Mouse (Mus musculus) liver (tissue): ENCODE measurements around the gene Ism1.
A peak's percentile ranks its signal among the peaks of the same experiment; 100 is the strongest.

Experiments
- DNase-seq: peaks from one replicate; pipeline ENCODE4 v3.0.0-alpha.2; 2020; ENCODE audit warnings: mixed read lengths

Gene Ism1

GRCm38 (mm10) chr2:139677809-139678274 lies at the start of gene Ism1:
Gene Ism1 (plus strand): TSS chr2:139678178.
- peak; percentile 9 for DNase-seq

- DNase-seq = no peak
Measured at GRCm38 (mm10) chr2:139628731-139629130, 49.2 kb upstream of the Ism1 start.

GRCm38 (mm10) chr2:139629653-139630052 lies 48.3 kb upstream of the Ism1 start:
- DNase-seq = no peak

GRCm38 (mm10) chr2:139634506-139634905 lies 43.5 kb upstream of the Ism1 start:
- DNase-seq = no peak

- no peak for DNase-seq
Measured at GRCm38 (mm10) chr2:139637861-139638260, 40.1 kb upstream of the Ism1 start.

- no peak for DNase-seq
Measured at GRCm38 (mm10) chr2:139641757-139642385, 36.1 kb upstream of the Ism1 start.

GRCm38 (mm10) chr2:139649518-139649917 lies 28.5 kb upstream of the Ism1 start:
- DNase-seq = no peak

- DNase-seq = no peak
Measured at GRCm38 (mm10) chr2:139656750-139657149, 21.2 kb upstream of the Ism1 start.

- no peak for DNase-seq
Measured at GRCm38 (mm10) chr2:139671838-139672237, 6.1 kb upstream of the Ism1 start.

GRCm38 (mm10) chr2:139672371-139672770 lies 5.6 kb upstream of the Ism1 start:
- no peak for DNase-seq

GRCm38 (mm10) chr2:139677065-139677762 lies 764 bp upstream of the Ism1 start:
- DNase-seq = peak; percentile 18

GRCm38 (mm10) chr2:139678275-139679140 lies 530 bp downstream of the Ism1 start:
- DNase-seq = peak; percentile 21

- no peak for DNase-seq
Measured at GRCm38 (mm10) chr2:139682540-139682939, 4.6 kb downstream of the Ism1 start.

GRCm38 (mm10) chr2:139689442-139690003 lies 11.5 kb downstream of the Ism1 start:
- DNase-seq = no peak

GRCm38 (mm10) chr2:139693521-139693920 lies 15.5 kb downstream of the Ism1 start:
- no peak for DNase-seq

- DNase-seq = no peak
Measured at GRCm38 (mm10) chr2:139694638-139695037, 16.7 kb downstream of the Ism1 start.

- DNase-seq = no peak
Measured at GRCm38 (mm10) chr2:139696578-139696977, 18.6 kb downstream of the Ism1 start.

GRCm38 (mm10) chr2:139700609-139701008 lies 22.6 kb downstream of the Ism1 start:
- DNase-seq = no peak

- DNase-seq = no peak
Measured at GRCm38 (mm10) chr2:139704951-139705350, 27.0 kb downstream of the Ism1 start.

GRCm38 (mm10) chr2:139708194-139708899 lies 30.4 kb downstream of the Ism1 start:
- DNase-seq = no peak

GRCm38 (mm10) chr2:139711640-139712039 lies 33.7 kb downstream of the Ism1 start:
- DNase-seq = no peak

GRCm38 (mm10) chr2:139712046-139712445 lies 34.1 kb downstream of the Ism1 start:
- DNase-seq = no peak
